Mouse (Mus musculus) T-helper 2 cell (primary cell): ENCODE results near the gene Apoc4.
"Not testable (repeated sequence)": the region's sequence is repeated elsewhere in the genome, so short reads cannot be mapped to it uniquely, and the experiment has no call there.

ENCODE experiments used
- in situ Hi-C: fragments of 300-600 bp; cut with MboI, MseI; formaldehyde crosslinking; loops from one replicate; pipeline ENCODE4 v1.15.1; 2025; ENCODE audit warnings: high pct_unique_total_duplicates

The Apoc4 gene

DNA sequence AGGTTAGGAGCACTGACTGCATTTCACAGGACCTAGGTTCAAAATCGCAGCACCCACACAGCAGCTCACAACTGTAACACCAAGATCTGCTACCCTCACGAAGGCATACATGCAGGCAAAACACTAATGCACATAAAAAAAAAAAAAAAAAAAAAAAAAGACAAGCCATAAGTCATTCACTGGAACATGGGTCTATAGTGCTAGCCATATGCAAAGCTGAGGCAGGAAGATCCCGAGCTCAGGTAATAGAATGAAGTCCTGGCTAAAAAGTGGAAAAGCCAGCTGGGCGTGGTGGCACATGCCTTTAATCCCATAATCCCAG, 18.5 kb upstream of the Apoc4 start:
- in situ Hi-C loops: no loop called here

DNA sequence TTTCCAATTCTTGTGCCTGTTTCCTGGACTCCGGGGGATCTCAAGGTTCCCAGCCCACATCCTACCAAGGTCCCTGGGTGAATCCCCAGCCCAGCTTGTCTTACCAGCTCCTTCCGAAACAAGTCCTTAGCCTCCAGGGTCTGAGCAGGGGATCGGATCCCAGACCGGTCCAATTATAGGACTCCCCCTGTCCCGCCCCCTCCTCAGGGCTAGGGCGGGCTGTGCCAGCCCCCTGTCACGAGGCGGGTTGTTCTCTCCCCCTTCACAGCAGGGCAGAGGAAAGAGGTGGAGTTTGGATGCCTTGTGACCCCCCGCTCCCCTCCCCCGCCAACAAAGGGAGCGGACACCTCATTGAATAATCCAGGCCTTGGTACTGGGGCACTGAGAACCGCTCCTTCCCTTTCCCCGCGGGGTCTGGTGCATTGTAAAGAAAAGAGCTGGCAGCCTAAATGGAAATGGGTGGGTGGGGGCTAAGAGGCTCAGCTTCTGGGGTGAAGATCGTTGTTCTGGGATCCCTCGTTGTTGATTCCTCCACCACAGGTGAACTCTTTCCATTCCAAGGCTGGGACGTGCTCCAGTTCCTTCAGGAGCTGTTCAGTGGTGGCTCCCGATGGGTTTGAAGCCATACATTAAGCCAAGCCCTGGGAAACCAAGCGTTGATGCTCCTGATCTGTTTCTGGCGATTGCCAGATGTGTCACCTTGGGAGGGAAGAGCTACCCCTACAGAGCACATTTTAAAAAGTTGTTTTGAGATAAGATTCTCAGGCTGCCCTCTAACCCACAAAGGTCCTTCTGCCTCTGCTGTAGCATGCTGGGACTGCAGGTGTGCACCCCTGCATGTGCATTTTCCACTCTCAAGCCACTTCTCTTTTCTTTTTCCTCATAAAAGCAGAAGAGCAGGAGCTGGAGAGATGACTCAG, 17.9 kb upstream of the Apoc4 start, which contains the start of gene Apoe:
Apoe (minus strand) TSS at position 282 of the 920 bp plus-strand sequence.
- in situ Hi-C loops: no loop called here

DNA sequence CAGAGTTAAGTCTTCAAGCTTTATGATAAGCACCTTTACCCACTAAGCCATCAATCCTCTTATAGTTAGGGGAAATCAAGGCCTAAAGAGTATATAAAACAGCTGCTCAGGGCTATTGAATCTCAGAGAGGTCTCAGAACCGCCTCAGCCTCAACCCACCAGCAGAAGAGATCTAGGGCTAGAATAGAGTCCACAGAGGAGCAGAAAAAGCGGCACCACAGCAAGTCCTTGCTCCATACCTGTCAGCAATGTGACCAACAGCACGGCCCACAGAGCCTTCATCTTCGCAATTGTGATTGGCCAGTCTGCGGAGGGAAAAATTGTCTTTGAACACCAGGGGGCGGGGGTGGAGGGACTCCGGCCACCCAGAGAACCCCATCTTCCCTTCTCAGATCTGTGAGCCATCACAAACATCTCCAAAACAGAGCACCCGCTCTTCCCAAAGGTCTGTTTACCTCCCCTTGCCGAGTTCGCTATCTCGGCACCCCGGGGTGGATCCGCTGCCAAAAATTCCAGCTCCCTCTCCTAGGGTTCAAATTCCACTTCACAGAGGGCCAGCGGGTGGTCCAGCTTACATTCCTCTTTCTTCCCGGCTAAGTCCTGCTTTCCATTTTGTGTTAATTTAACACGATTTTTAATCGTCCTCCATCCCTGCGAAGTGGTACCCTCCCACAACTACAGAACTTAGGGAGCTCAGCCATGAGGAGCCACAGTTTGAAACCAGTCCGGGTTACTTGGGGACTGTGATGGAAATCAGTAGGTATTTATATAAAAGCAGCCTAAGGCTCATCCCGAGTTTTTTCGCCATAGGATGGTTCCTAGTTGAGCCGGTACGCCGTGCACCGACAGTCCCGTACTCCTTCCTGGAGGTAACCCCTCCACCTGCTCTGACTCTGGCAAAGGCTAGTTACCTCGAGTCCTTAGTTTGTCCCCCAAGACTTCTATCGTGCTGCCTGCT, 16.9 kb upstream of the Apoc4 start:
- in situ Hi-C loops: no loop called here

DNA sequence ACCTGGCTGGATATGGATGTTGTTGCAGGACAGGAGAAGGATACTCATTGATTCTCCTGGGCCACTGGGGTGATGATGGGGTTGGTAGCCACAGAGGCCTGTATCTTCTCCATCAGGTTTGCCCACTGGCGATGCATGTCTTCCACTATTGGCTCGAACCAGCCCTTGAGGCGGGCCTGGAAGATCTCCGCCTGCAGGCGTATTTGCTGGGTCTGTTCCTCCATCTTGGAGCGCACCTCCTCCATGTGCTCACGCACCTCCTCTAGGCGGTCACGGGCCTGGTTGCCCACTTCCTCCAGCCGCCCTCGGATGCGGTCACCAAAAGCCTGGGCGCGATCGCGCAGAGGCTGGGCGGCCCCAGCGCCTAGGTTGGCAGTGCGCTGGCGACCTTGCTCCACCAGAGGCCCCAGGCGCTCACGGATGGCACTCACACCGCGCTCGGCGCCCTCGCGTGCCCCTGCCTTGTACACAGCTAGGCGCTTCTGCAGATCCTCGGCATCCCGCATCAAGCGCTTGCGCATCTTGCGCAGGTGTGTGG, 15.1 kb upstream of the Apoc4 start:
- in situ Hi-C loops: no loop called here

DNA sequence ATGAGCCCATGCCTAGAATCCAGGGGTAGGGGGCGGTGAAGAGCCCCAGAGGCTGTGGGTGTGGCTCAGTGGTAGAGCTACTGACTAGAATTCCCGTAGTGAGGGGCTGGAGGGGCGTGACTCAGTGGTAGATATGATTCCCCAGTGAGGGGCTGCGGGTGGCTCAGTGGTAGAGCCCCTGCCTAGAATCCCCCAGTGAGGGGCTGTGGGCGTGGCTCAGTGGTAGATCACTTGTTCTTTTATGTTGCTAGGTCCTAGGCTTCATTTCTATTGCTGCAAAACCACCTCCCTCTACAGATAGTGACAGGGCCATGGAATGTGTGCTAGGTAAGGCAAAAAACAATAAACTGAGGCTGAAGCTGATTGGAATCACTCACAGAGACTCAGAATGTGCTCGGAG, 14.6 kb upstream of the Apoc4 start:
- in situ Hi-C loops: no loop called here

DNA sequence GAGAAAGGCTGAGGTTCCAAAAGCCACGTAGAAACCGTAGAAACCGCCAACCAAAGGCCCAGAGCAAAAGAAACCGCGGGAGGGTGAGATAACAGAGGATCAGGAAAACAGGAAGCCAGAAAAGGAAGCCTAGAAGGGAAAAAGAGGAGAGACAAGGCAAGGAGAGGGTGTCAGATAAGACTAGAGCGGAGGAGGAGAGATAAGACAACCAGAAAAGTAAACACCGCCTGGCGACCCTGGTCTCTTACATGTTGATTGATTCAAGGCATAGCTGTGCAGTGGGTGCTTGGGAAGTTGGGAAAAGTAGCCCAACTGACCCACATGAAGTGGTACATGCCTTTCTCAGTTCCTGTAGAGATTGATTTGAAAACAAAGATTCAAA, 13.9 kb upstream of the Apoc4 start:
- in situ Hi-C loops: no loop called here

DNA sequence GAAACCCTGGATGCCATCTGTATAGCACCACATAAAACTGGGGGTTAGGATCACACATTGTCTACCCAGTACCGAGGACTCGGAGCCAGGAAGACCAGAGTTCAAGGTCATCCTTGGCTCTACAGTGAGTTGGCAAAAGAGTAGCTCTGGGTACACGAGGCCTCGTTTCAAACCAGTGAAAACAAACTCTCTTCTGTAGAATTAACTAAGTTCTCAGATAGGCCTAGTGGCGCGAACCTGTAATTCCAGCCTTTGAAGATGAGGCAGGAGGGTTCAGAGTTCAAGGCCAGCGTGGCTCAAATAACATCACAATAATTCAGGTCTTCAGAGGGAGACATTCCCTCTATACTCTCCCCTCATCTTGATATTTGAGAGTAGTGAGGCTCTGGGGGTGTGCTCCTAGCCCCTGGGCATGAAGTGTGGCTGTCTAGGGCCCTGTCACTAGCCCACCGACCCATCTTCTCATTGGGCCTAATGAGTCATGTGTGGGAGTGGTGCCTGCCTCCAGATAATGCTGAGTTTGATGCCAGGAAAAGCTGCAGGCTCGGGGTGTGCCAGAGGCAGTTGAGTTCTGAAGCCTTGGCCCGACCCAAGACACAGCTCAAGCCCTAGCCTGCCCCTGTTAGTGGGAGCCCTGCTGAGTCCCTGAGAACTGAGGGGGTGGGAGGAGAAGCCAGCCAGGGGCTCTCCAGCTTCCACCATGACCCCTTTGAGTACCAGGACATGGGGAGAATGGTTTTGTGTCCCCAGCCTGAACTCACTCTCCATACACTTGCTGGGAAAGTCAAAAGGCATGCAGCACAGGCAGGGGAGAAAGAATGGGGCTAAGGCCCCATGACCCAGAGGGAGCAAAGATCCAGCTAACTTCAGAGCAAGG, 13.3 kb upstream of the Apoc4 start:
- in situ Hi-C loops: no loop called here

DNA sequence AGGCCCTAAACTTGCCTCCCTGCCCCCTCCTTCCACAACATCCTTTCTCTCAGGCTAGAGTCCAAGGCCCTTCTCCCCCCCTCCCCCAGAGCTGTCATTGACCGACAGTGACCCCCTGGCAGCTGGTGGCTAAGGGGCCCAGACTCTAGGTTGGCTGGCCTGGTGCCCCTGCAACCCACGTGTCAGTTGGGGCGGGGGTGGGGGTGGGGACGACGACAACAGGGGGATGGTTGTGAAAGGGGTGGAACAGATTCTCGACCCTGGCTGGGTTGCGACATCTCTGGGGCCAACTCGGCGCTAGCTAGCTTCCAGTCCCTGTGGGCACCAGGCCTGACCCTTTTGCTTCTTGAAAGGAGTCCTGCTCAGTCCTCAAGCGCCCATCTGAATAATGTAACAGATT, 12.1 kb upstream of the Apoc4 start:
- in situ Hi-C loops: no loop called here

DNA sequence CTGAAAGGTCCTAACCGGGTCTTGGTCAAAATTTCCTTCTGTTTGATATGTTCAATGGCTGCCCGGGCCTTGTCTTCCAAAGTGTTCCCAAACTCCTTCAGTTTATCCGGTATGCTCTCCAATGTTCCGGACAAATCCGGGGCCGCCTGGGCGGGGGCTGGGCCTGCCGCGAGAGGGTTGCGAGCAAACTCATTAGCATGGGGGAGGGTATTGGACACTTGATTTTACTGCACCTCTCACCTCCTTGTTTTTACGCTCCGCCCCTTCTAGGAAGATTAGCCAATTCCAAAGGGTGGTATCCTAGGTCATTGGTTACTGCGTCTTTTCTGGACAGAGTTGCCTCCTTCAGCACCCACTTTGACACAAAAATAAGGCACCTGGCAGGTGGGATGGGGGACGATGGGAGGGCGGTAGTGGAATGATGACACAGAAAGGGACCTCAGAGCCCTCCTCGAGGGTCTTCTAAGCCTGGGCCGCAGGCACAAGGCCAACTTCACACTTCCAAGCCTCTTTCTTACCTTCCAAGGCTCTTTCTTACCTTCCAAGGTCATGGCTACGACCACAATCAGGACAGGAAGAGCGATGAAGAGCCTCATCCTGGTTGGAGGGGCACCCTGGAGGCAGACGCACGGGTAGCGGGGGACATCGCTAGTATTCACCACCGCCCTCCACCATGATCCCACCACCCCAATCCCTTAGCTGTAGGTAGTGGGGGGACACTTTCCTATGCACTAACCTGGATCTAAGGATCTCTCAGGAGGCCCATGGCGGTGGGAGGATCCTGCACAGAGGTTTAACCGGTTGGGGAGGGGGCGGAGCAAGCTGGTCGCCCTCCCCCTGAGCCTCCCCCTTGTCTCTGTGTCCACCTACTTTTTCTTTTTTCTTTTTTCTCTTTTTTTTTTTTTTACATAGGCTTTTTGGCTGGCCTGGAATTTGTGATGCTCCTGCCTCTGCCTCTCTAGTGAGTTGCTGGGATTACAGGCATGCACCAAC, 10.9 kb upstream of the Apoc4 start, which contains the start of gene Apoc1:
Apoc1 (minus strand) TSS at position 788 of the 993 bp plus-strand sequence.
- in situ Hi-C loops: no loop called here

DNA sequence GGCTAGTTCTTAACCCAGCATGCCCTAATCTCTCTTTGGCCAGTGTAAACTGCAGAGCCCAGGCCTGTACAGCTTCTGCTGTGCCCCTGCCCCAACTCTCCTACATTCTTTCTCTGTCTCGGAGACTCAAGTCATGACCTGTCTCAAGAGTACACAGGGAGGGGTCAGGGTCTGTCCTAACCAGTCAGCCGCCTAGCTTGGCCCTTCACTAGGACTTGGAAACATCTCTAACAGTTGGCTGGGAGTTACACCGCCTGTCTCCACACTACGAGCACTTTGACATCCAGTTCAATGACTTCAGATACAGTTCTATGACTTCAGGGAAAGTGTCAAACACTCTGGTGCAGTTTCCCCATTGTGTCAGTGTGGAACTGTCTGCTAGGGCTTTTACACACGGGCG, 10.2 kb upstream of the Apoc4 start:
- in situ Hi-C loops: no loop called here

DNA sequence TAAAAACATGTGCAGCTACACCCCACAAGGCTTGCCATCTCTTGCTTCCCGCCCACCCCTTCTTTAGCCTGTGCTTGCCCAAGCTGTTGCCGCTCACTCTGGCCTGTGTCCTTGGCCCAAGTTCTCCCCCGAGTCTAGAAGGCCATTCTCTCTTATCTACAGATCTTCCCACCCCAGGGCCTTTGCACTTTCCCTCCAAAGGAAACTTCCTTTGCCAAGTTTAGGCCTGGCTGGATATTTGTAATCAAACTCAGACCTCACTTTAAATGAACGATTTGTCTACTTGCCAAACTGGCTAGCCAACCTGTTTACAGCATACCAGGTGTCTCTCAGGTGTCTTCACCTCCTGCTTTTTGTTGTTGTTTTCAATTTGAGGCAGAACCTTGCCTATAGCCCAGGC, 9.6 kb upstream of the Apoc4 start:
- in situ Hi-C loops: no loop called here

DNA sequence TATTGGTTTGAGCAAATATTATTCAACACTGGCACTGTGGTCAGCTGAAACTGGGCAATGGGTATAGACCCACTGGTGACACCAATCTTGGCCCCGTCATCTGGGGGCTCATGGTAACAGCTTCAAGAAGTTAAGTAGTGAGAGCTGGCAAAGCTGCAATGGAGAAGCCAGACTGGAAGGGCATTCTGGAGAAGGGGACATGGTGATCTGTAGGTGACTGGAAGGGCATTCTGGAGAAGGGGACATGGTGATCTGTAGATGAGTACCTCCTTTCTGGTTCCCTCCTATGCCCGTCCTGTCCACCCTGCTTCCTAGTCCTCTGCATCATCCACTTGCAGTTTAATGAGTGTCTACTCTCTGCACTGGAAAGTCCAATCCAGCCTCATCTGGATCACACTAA, 7.3 kb upstream of the Apoc4 start:
- in situ Hi-C loops: no loop called here

DNA sequence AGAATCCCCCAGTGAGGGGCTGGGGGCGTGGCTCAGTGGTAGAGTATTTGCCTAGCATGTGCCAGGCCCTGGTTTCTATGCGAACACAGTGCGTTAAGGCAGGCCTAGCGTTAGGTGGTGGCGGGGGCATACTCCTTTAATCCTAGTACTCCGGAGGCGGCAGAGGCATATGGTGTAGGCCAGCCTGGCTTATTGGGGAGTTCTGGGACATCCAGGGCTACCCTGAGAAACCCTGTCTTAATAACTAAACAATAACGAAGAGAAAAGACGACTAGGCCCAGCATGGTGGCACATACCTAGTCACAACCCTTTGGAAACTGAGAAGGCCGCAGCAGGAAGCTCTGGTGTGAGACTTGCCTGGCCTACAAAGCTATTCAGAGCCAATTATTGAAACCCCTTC, 6.8 kb upstream of the Apoc4 start:
- in situ Hi-C loops: no loop called here

DNA sequence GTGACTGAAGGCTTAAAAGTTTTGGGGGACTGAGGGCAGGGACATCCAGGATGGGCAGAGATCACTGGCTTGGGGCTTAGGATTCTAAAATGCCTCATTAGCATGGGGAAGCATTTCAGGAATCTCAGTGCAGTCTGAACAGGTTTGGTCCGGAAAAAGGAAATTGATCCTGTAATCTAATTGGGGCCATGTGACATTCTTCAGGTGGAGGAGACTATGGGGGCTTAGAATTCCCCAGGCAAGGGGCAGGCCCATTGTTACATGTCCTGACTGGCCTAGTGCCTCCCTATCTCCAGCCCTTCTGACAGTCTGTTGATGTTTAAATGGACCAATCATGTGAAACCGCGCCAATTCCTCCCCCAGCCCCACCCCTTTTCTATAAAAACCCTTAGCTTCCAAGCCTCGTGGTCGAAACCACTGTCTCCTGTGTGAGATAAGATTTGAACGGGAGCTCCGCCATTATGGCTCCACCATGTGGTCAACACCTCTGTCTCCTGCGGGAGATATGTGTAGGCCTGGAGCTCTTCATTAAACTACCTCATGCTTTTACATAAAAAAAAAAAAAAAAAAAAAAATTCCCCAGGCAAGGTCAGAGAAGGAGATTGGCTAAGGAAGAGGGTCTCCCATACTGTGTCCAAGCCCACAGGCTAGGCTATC, 5.8 kb upstream of the Apoc4 start:
- in situ Hi-C loops: not testable (repeated sequence)

DNA sequence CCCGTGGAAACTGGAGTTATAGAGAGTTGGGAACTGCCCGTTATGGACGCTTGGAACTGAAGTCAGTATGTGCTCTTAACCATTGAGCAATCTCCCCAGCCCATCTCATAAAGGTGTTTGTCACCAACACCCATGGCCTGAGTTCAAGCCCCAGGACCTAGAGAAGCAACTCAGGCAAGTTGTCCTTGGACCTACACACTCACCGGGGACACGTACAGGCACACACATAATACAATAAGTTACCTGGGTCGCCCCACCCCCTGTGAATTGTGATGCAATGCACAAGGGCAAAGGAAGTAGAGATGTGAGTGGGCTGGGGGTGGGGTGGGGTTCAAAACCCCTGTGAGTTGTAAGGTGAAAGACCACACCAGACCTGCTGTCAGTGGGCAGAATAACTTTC, 5.2 kb upstream of the Apoc4 start:
- in situ Hi-C loops: no loop called here

DNA sequence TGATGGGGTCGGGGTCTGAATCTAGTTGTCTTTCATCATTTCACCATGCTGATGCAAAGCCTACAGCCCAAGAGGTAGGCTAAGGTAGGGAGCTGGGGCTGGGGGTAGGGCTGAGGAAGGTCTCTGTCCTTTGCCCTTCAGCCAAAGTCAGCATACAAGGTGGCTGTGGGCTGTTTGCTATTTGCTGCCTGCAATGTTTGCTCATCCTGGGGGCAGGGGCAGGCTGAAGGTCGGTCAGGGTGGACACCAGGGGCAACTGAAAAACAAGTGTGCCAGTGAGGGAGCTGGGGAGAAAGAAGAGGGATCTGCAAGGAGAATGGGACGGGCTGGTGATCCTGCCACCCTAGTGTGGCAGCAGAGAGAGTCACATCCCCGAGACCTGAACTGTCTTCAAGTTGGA, 4.1 kb upstream of the Apoc4 start:
- in situ Hi-C loops: no loop called here

DNA sequence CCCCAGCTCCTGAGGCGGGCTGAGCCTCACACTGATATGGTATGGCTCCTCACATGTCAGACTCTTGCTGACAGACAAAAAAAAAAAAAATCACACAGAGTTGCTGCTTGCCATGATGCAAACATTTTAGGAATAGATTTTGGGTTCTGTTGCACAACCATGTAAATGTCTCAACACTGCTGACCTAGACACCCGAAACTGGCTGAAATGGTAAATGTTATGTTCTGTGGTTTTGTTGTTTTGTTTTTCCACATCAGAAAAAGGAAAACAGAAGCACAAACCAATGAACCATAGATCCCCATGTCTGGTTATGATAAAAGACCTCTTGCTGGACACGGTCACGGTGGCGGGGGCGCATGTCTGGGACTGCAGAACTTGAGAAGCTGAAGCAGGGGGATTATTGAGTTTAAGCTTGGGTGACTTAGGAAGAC, 2.5 kb upstream of the Apoc4 start:
- in situ Hi-C loops: no loop called here

DNA sequence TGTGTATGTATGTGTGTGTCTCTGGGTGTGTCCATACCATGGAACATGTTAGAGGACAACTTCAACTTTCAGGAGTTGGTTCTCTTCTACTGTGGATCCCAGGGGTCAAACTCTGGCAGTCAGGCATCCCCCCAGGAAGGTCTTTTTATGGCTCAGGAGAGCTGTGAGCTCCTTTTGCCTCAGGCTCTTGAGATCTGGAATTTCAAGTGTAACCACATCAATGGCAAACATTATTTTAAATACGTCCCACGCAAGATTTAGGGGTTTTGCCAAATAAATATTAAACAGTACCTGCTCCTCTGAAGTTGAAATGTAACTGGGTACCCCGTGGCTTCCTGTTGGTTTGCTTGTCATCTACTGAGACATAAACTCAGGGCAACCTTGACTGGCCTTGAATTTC, 1.7 kb upstream of the Apoc4 start:
- in situ Hi-C loops: no loop called here

DNA sequence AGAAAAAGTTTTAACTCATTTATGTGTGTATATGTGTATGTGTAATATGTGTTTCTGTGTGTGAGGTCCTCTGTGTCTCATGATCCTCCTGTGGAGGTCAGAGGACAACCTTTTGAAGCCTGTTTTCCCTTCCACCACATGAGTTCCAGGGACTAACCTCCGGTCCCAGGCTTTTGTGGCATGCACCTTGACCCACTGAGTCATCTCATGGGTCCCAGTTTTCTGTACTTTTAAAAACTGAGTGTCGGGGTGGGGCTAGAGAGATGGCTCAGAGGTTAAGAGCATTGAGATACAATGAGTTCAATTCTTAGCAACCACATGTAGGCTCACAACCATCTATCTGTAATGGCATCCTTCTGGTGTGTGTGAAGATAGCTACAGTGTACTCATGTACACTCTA, 577 bp downstream of the Apoc4 start:
- in situ Hi-C loops: no loop called here

DNA sequence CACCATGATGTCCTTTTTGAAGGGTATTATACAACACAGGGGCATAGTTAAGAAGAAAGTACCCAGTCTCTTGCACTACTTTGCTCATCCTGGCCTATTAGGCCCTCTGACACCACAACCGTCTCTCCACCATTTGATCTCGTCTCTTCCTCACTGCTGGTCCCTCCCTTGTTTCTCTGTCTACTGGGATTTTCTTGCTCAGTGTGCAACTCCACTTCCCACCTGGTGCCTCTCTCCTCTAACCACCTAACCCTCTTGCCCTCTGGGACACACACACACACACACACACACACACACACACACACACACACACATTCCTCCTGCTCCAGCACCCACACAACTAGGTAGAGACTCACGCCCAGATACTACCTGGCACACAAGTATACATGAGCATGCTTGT, 2.4 kb downstream of the Apoc4 start:
- in situ Hi-C loops: no loop called here
